Mouse (Mus musculus) left cerebral cortex, adult 2 months (tissue): ENCODE data around the gene Prkg2. TPM values are rescaled to one million over a fixed set of nuclear protein-coding genes. Genes with fewer than 3 reads are reported as not detected.

Experiments
- DNase-seq, 2 experiments: peaks; one replicate each; pipeline ENCODE4 v3.0.0; 2021 to 2022; ENCODE audit warnings: low spot score in 2 of 2, mixed read lengths in 1 of 2; ENCODE audit errors: extremely low spot score in 1 of 2
- H3K27ac ChIP-seq: fragments of 200-600 bp; 2 replicates; pipeline ENCODE4 v1.8.1; 2022
- H3K4me3 ChIP-seq: fragments of 200-600 bp; 2 replicates; pipeline ENCODE4 v1.8.1; 2022
- CTCF ChIP-seq: fragments of 200-600 bp; IDR thresholded peaks from 2 replicates; pipeline ENCODE4 v1.8.1; 2022; ENCODE audit warnings: antibody characterized with exemption, mild to moderate bottlenecking, moderate library complexity
- intact Hi-C: fragments of 180-260 bp; cut with DNase I; formaldehyde crosslinking; loops from one replicate; pipeline ENCODE4 v1.15.1; 2025
- total RNA-seq, 2 experiments: library from RNA; stranded (reverse); gene quantifications; 2 replicates each; pipeline ENCODE4 v1.2.3; 2021

Prkg2 gene
- total RNA-seq, 2 experiments from 2014 or later: 14.7 to 15.5 TPM

DNA sequence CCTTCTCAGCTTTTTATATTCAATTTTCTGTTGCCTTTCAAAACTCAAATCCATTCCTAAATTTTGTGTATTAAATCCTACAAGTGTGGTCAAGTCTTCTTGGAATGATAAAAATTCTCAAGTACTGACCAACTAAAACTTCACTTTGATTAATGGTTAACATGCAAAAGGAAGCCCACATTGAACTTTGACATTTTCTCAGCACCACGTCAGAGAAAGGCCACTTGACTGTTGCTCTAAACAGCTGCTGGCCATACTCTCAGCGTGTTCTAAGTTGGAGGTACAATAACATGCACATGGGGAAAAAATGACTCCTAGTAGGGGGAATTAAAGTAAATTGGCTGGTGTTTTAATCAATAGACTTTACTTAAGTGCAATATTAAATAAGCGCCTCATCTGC, 155.1 kb downstream of the Prkg2 start:
- TF ChIP-seq CTCF: no peak
- DNase-seq: no peak
- intact Hi-C loops: no loop called here

More for the DNA sequence above, 155.1 kb downstream of the Prkg2 start:
- no peak overlapping the region for H3K4me3 ChIP-seq
- no peak overlapping the region for H3K27ac ChIP-seq

Other genes starting within 250 kb of the Prkg2 start
- gene Bmp3, start 182.9 kb downstream of the Prkg2 start, total RNA-seq: 10 to 100 TPM; 10.5 to 13.7 TPM